Mouse (Mus musculus) left cerebral cortex, postnatal 36 days (tissue): ENCODE results near the gene Cdc42bpa. TPM values are rescaled to one million over a fixed set of nuclear protein-coding genes. Genes with fewer than 3 reads are reported as not detected.

ENCODE experiments used
- DNase-seq, 2 experiments: peaks; one replicate each; pipeline ENCODE4 v3.0.0; 2021 to 2022; ENCODE audit warnings: low spot score in 2 of 2, mixed read lengths in 1 of 2
- intact Hi-C: fragments of 180-260 bp; cut with DNase I; formaldehyde crosslinking; loops from one replicate; pipeline ENCODE4 v1.15.1; 2025
- total RNA-seq, 2 experiments: library from RNA; stranded (reverse); gene quantifications; 2 replicates each; pipeline ENCODE4 v1.2.3; 2021

The Cdc42bpa gene
- total RNA-seq, 2 experiments from 2014 or later = 231 to 266 TPM

DNA sequence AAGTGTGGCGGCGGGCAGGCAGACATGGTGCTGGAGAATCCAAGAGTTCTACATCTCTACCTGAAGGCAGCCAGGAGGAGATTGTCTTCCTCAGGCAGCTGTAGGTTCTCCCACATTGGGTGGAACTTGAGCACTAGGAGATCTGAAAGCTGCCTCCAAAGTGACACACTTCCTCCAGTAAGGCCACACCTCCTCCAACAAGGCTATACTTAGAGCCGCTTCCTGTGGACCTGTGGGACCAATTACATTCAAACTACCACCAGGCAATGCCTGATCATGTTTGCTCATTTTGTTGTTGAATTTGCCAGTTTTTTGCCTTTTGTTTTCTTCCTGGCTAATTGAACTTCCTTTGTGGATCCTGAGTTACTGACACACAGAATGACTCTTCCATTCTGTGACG is 187.8 kb downstream of the Cdc42bpa start:
- intact Hi-C loops = loop anchor here (10.0 kb wide), 1 partner anchor 183 kb away; the partner anchor contains the start of gene Cdc42bpa
- no peak for DNase-seq

DNA sequence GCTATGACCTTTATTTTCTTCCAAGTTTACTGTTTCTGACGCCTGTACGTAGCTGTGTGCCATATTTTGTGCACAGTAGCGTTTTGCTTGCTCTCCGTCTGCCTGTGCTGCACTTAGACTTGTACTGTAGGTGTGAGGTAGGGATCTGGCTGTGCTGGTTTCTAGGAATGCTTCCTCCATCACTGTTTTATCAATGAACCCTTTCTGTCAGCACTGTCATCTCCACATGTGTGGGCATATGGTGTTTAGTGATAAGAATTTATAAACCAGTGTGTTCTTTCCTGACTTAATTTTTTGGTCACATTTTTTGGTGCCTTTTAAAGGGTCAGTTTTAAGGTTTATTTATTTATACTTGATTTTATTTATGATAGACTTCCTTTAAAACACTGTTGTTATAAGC is 188.3 kb downstream of the Cdc42bpa start:
- intact Hi-C loops = loop anchor here (10.0 kb wide), 1 partner anchor 184 kb away; the partner anchor contains the start of gene Cdc42bpa
- DNase-seq = no peak

- DNase-seq = no peak
- intact Hi-C loops = no loop called here
Measured at GRCm38 (mm10) chr1:180151191-180151590, 190.9 kb downstream of the Cdc42bpa start.

DNA sequence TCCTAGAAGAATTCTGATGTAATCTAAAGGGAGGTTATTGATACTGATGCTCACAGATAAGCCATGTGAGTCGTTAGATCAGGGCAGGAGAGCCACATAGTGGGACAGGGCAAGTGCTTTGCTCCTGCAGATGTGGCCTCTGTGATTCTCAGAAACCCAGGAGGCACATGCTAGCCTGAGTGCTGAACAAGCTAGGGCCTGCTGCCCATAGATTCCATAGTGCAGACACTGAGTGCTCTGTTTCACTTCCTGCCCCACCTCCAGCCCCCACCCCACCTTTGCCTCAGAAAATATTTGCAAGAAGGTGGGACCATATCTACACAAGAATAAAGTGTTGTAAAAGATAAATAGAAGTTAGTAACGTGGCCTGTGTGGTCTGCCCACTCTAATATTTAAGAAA is 198.4 kb downstream of the Cdc42bpa start:
- intact Hi-C loops = no loop called here
- no peak for DNase-seq

GRCm38 (mm10) chr1:180160545-180160944 is 200.3 kb downstream of the Cdc42bpa start:
- intact Hi-C loops = no loop called here
- no peak for DNase-seq

DNA sequence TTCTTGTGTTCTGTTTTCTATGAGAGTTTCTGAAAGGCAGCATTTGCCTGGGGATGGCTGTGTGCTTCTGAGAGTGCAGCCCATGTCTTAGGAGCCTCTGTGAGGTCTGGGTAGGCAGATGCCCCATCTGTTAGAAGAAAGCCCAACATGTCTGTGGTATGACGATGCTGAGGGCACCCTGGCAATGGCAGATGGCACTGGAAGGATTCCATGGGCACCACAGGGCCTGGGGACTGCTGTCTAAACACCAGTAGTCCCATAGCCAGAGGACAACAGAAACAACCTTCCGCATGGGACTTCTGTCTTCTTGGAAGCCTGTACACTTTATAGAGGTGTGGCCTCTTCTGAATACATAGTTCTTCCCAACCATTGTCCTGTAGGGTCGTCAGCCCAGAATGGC is 200.9 kb downstream of the Cdc42bpa start:
- no peak for DNase-seq
- intact Hi-C loops = no loop called here

- intact Hi-C loops = no loop called here
- DNase-seq = no peak
Measured at GRCm38 (mm10) chr1:180161566-180162355, 201.5 kb downstream of the Cdc42bpa start.

DNA sequence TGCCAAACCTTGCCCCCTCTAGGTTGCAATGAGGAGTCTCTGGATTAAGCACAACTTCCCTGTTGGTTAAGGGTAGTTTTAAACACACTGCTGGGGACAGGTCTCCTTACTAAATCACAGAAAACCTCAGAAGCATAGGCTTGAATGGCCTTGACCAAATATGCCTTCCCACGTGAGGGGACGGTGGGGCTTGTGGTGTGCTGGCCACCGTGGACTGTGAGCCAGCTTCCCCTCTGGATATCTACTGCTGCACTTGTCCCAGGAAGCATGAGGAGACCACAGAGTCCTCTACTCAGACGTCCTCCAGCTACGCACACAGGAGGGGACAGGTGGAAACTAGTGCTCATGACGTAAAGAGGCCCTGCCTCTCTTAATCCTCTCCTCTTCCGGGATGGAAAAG is 202.7 kb downstream of the Cdc42bpa start:
- DNase-seq = no peak
- intact Hi-C loops = no loop called here

DNA sequence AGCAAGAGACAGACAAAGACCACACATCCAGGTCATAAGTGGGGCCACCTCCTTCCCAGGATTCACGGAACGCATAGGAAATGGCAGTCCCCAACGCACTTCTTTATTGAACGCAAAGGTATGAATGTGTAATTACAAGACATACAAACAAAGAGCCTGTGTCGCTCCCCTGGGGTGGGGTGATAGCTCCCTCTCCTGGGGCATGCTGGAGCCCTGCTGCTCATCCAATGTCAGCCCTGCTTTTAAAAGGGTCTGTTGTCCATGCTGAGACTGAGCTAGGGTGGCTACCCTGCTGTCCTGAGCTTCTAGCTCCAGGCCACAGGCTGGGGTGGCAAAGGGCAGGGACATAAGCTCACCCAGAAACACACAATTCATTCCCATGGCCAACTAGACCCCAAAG is 206.3 kb downstream of the Cdc42bpa start:
- no peak for DNase-seq
- intact Hi-C loops = no loop called here

- intact Hi-C loops = no loop called here
- DNase-seq = no peak
Measured at GRCm38 (mm10) chr1:180168294-180168693, 208.0 kb downstream of the Cdc42bpa start.

DNA sequence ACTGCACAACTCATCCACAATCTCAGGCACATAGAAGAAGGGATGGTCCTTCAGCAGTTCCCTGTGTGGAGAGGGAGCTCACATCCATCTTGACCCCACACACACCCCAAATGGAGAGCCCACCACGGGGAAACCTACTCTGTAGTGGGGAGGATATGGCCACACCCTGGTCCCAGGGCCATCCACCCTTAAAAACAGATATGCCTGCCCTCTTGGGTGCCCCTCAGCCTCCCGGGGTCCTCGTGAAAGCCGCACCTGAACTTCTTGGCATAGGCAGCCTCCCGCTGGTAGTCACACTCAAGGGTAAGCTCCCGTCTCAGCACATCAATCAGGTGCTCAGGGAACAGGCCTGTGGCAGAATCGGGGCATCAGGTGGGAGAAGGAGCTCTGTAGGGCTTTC is 208.9 kb downstream of the Cdc42bpa start:
- intact Hi-C loops = no loop called here
- no peak for DNase-seq

DNA sequence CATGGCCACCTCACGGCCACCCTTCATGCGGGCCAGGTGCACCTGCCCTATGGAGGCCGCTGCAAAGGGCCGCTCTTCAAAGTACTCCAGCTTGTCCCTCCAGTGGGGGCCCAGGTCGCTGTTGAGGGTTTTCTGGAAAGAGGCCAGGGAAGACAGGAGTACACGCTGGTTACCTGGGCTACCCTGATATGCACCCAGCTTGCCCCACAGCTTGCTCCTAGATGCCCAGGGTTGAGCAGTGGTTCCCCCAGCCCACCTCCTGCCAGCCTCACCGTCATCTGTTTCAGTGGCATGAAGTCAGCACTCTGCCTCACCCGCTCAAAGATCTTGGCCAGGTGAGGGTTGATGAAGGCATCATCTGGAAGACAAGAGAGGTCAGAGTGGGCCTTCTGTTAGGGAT is 209.8 kb downstream of the Cdc42bpa start:
- no peak for DNase-seq
- intact Hi-C loops = loop anchor here (10.0 kb wide), 1 partner anchor 255 kb away; no protein-coding TSS in a partner anchor

DNA sequence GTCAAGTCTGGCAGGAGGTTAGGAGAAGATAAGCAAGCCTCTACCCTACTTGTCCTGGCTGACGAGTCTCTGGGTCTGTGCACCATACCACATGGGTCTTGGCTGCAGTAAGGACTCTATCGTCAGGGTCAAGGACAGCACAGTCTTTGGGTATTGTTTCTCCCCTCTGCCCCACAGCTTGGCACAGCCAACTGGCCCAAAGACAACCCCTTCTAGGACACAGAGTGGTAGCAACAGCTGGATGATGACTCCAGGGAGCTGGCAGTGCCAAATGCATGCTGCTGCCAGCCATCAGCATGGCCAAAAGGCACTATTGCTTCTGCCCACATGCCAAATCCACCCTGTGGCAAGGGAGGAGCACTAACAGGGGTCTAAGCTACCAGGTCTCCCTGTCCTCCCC is 211.6 kb downstream of the Cdc42bpa start:
- intact Hi-C loops = loop anchor here (10.0 kb wide), 1 partner anchor 253 kb away; no protein-coding TSS in a partner anchor
- no peak for DNase-seq

DNA sequence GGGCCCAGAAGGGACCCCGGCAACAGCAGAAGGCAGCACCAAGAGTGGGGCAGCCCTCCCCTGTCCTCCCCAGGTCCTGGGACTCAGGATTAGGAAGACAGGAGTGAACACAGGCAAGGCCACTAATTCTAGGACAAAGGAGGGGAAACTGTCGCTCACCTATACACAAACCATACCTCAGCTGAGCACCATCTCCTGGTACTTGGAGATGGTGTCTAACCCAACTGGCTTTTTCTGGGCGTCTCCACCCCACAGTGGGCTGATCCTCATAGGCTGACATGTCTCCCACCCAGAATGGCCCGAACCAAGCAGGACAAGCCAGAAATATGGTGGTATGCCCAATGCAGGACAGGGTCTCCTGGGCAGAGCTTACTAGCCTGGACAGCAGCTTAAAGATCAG is 212.3 kb downstream of the Cdc42bpa start:
- intact Hi-C loops = loop anchor here (10.0 kb wide), 1 partner anchor 252 kb away; no protein-coding TSS in a partner anchor
- DNase-seq = no peak

DNA sequence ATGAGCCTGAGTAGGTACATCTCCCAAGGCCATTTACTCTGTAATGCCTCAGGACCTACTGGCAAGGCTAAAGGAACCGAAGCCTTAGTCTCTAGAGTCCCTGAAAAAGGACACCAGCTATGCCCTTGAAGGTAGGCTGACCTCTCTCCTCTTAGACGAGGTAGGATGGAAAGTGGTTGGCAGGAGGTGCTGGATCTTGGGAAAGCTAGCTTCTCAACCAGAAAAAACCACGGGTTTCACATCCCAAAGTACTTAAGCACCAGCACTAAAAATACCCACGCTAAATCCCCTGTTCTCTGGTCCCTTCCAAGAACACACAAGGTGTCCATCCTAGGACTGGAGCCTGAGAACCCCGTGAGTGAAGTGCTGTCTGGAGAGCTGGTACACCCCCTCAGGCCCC is 212.7 kb downstream of the Cdc42bpa start:
- intact Hi-C loops = loop anchor here (10.0 kb wide), 1 partner anchor 252 kb away; no protein-coding TSS in a partner anchor

DNA sequence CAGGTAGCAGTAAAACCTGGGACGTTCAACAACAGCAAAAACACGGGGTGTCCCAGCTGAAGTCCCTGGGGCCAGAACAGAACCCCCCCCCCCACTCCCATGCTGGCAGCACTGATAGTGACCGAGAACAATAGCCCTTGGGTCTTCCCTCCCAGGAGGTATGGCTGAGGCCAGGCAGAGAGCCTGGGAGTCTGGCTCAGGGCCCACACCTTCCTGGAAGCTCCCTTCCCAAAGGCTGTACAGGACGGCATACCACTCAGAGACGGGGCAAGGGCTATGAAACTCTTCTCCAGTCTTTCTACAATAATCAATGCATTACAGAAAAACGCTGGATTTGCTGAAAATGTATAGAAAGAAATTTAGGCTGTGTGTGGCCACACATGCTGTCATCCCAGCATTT is 214.4 kb downstream of the Cdc42bpa start:
- intact Hi-C loops = loop anchor here (1.0 to 10.0 kb wide), 2 partner anchors 41 to 250 kb away; no protein-coding TSS in a partner anchor
- DNase-seq = no peak

More for the DNA sequence above, 212.7 kb downstream of the Cdc42bpa start:
- no peak for DNase-seq

GRCm38 (mm10) chr1:180175167-180175566 is 214.9 kb downstream of the Cdc42bpa start:
- intact Hi-C loops = loop anchor here (1.0 to 10.0 kb wide), 2 partner anchors 40 to 250 kb away; no protein-coding TSS in a partner anchor
- DNase-seq = no peak

DNA sequence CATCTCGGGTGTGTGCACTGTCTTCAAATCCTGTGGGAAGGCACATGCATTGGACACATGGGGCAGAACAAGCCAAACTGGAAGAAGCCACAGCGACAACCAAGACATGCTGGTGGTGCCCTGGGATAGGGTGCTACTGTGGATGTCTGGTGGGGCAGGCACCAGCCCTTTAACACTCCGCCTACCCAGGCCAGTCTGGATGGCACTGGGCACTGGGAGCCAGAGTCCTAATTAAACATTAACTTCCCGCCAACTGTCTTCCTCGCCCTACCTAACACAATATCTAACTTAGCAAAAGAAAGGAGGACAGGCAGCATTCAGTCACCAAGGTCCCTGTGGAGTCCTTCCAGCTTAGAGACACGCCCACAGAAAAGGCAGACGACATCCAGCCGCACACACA is 215.4 kb downstream of the Cdc42bpa start:
- DNase-seq = no peak
- intact Hi-C loops = loop anchor here (1.0 to 10.0 kb wide), 2 partner anchors 40 to 249 kb away; no protein-coding TSS in a partner anchor

DNA sequence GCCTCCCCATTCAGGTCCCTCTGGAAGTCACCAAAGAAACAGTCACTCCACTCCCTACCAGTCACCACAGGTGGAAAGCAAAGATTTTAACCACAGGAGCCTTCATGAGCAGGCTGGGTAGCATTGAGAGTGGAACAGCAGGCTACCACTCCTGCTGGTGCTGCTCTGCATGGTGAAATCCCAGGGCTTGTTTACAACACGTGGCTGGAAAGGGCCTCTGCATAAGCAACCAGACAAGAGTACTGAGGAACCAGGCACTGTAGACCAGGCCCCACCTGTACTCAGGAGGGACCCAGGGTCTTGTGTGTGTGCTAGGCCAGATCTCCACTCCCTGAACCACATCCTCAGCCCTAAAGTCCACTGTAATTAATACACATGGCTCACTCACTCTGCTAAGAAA is 216.5 kb downstream of the Cdc42bpa start:
- intact Hi-C loops = loop anchor here (10.0 kb wide), 1 partner anchor 248 kb away; no protein-coding TSS in a partner anchor
- no peak for DNase-seq

DNA sequence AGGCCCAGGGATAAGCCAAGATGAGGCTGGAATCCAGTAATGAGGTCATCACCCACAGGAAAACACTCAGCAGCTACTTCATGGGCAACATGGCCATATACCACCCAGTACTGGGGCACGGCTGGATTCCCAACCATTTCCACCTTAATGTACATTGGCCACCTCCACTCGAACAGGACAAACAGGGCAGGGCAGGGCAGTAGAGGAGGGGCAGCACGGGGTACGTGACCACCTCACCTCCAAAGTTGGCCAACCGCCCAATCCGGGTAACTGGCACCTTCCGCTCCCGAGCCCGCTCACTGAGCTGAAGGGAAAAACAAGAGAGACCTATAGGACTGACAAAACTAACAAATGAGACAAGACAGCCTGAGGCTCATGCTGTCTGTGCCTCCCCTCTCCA is 218.1 kb downstream of the Cdc42bpa start:
- no peak for DNase-seq
- intact Hi-C loops = loop anchor here (10.0 kb wide), 1 partner anchor 246 kb away; no protein-coding TSS in a partner anchor

GRCm38 (mm10) chr1:180179100-180179499 is 218.8 kb downstream of the Cdc42bpa start:
- intact Hi-C loops = loop anchor here (10.0 kb wide), 1 partner anchor 246 kb away; no protein-coding TSS in a partner anchor

More at GRCm38 (mm10) chr1:180179100-180179499, 218.8 kb downstream of the Cdc42bpa start:
- DNase-seq = no peak
